Mouse (Mus musculus): ENCODE results near the gene Arhgap35. TPM values are rescaled to one million over a fixed set of nuclear protein-coding genes. Genes with fewer than 3 reads are reported as not detected.

Gene Arhgap35
- 28.1 TPM for polyA plus RNA-seq (2014; fragmentation: Illumina TruSeq; extraction: RNeasy Lipid Tissue Mini Kit (QIAGEN cat#74804); ENCODE audit: low read depth, low replicate concordance)

GRCm38 (mm10) chr7:16614888-16615715 is at the start of gene Arhgap35:
Gene Arhgap35, minus strand, starts transcription at chr7:16614993.

GRCm38 (mm10) chr7:16477628-16478027 is 137.2 kb downstream of the Arhgap35 start, which contains the start of gene Npas1:
Gene Npas1, minus strand, starts transcription at chr7:16477728.

GRCm38 (mm10) chr7:16452587-16453073 is 162.2 kb downstream of the Arhgap35 start, which contains the start of gene Tmem160:
Gene Tmem160, plus strand, starts transcription at chr7:16452779.

Other genes with a start within 250 kb of the Arhgap35 start
- gene Sae1, start 227.2 kb downstream of the Arhgap35 start, polyA plus RNA-seq (2014; fragmentation: Illumina TruSeq; extraction: RNeasy Lipid Tissue Mini Kit (QIAGEN cat#74804); ENCODE audit: low read depth, low replicate concordance): 53.2 TPM
- 6.7 TPM for gene Zc3h4, start 214.1 kb downstream of the Arhgap35 start, polyA plus RNA-seq (2014; fragmentation: Illumina TruSeq; extraction: RNeasy Lipid Tissue Mini Kit (QIAGEN cat#74804); ENCODE audit: low read depth, low replicate concordance)
- gene Tmem160, start 162.2 kb downstream of the Arhgap35 start, polyA plus RNA-seq (2014; fragmentation: Illumina TruSeq; extraction: RNeasy Lipid Tissue Mini Kit (QIAGEN cat#74804); ENCODE audit: low read depth, low replicate concordance): not detected
- not detected for gene Npas1, start 137.3 kb downstream of the Arhgap35 start, polyA plus RNA-seq (2014; fragmentation: Illumina TruSeq; extraction: RNeasy Lipid Tissue Mini Kit (QIAGEN cat#74804); ENCODE audit: low read depth, low replicate concordance)
- gene Ceacam15, start 60.7 kb upstream of the Arhgap35 start, polyA plus RNA-seq (2014; fragmentation: Illumina TruSeq; extraction: RNeasy Lipid Tissue Mini Kit (QIAGEN cat#74804); ENCODE audit: low read depth, low replicate concordance): not detected
- not detected for gene Ceacam9, start 106.9 kb upstream of the Arhgap35 start, polyA plus RNA-seq (2014; fragmentation: Illumina TruSeq; extraction: RNeasy Lipid Tissue Mini Kit (QIAGEN cat#74804); ENCODE audit: low read depth, low replicate concordance)
- gene Ap2s1, start 123.4 kb upstream of the Arhgap35 start, polyA plus RNA-seq (2014; fragmentation: Illumina TruSeq; extraction: RNeasy Lipid Tissue Mini Kit (QIAGEN cat#74804); ENCODE audit: low read depth, low replicate concordance): 57.7 TPM
- gene Slc1a5, start 166.3 kb upstream of the Arhgap35 start, polyA plus RNA-seq (2014; fragmentation: Illumina TruSeq; extraction: RNeasy Lipid Tissue Mini Kit (QIAGEN cat#74804); ENCODE audit: low read depth, low replicate concordance): 66.4 TPM
- 30.5 TPM for gene Strn4, start 200.9 kb upstream of the Arhgap35 start, polyA plus RNA-seq (2014; fragmentation: Illumina TruSeq; extraction: RNeasy Lipid Tissue Mini Kit (QIAGEN cat#74804); ENCODE audit: low read depth, low replicate concordance)
- gene Fkrp, start 201.7 kb upstream of the Arhgap35 start, polyA plus RNA-seq (2014; fragmentation: Illumina TruSeq; extraction: RNeasy Lipid Tissue Mini Kit (QIAGEN cat#74804); ENCODE audit: low read depth, low replicate concordance): 6.5 TPM
- 1.7 TPM for gene Prkd2, start 227.9 kb upstream of the Arhgap35 start, polyA plus RNA-seq (2014; fragmentation: Illumina TruSeq; extraction: RNeasy Lipid Tissue Mini Kit (QIAGEN cat#74804); ENCODE audit: low read depth, low replicate concordance)

Measured in sigmoid colon, adult 10 weeks (tissue).